Mouse (Mus musculus): ENCODE data around the gene Snx5. TPM values are rescaled to one million over a fixed set of nuclear protein-coding genes. Genes with fewer than 3 reads are reported as not detected.

The Snx5 gene
- 10 to 100 TPM in 1 of 2 experiments, 1 to 10 TPM in 1; 8.5 to 37.8 TPM for polyA plus RNA-seq (2012; fragmentation: generic; extraction: Trizol)

DNA sequence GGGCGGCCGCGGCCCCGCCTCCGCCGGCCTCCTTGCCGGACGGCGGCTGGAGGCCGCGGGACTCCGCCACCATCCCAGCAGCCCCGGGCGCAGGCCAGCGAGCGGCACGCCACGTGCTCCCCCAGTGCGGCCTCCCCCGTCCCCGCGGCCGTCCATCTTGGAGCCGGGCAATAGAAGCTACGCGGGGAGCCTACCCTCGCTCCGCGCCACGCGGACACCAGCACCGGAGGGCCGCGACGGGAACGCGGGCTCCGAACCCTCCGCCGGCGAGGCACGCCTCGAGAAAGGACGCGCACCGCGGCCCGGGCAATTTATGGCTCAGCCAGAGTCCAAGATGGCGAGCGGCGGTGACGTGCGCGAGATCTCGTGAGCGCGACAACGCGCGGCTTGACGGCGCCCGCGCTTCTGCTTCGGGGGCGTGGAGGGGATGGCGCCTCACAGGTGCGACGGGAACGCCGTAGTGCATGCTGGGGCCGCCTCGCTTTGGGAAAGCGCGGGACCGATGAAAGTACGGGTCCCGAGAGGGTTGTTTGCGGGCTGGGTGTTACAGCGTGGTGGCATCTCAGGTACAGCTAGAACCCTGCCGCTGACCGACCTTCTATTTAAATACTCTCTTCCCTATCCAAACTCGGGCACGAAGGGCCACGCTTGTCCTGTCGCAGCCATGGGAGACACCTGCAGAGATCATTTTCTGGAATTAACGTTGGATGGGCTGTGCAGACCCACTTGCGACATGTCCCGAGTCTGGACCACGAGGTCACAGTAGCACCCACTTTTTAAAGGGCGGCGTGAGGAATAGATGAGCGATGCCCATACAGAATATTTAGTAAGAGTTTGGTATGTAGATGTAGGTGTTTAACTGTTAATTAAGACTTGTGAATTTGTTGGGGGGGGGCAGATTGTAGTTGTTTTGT, at the start of gene Snx5, which contains the start of gene Mgme1:
Gene Snx5 (minus strand): TSS at position 400 of the 914 bp plus-strand sequence.
Gene Mgme1 (plus strand): TSS at position 157 of the 914 bp plus-strand sequence.

Other genes starting within 250 kb of the Snx5 start
- not detected for gene Banf2, start 237.8 kb downstream of the Snx5 start, polyA plus RNA-seq (2012; fragmentation: generic; extraction: Trizol)
- gene Mgme1, start 243 bp downstream of the Snx5 start, polyA plus RNA-seq (2012; fragmentation: generic; extraction: Trizol), result 1 to 10 TPM in 1 of 2 experiments, under 1 TPM in 1; 0.59 to 4.9 TPM
- not detected for gene Ovol2, start 61.2 kb upstream of the Snx5 start, polyA plus RNA-seq (2012; fragmentation: generic; extraction: Trizol)
- 10 to 100 TPM; 14.9 to 18.8 TPM for gene Kat14, start 98.1 kb upstream of the Snx5 start, polyA plus RNA-seq (2012; fragmentation: generic; extraction: Trizol)
- gene Pet117, start 98.1 kb upstream of the Snx5 start, polyA plus RNA-seq (2012; fragmentation: generic; extraction: Trizol), result 1 to 10 TPM in 1 of 2 experiments, not detected in 1; 2.9 TPM